12 mouse cellular contexts compared by ENCODE assay signal in genomic region chr4:52709563-52709962, GRCm38 (mm10).
"Had no signal": no experiment of that assay in that cellular context is flagged by ENCODE, and none has a peak within 500 bp of the region (broad histone marks: within the 10 kb centered on the region; RNA-seq: fewer than 3 reads in every experiment).

No protein-coding gene starts in this region.

- H3K4me2 ChIP-seq: intestine, embryonic 15.5 days; liver, embryonic 13.5 days; midbrain, embryonic 13.5 days; stomach, embryonic 15.5 days had no signal

- H3K4me3 ChIP-seq: intestine, embryonic 15.5 days; layer of hippocampus, adult 2 months; liver, embryonic 13.5 days; midbrain, embryonic 13.5 days; stomach, embryonic 15.5 days had no signal

- H3K36me3 ChIP-seq: intestine, embryonic 15.5 days; liver, embryonic 13.5 days; midbrain, embryonic 13.5 days; stomach, embryonic 15.5 days had no signal

- H3K27me3 ChIP-seq: intestine, embryonic 15.5 days; liver, embryonic 13.5 days; midbrain, embryonic 13.5 days; stomach, embryonic 15.5 days had no signal

- DNase-seq: left cerebral cortex, postnatal 4 days; liver; liver, embryonic 13.5 days; liver, postnatal 0 days; lung, postnatal 36 days; right cerebral cortex, postnatal 14 days; thymus, adult 2 months; thymus, postnatal 25 days had no signal

- H3K4me1 ChIP-seq: intestine, embryonic 15.5 days; liver, embryonic 13.5 days; midbrain, embryonic 13.5 days; stomach, embryonic 15.5 days had no signal

- ATAC-seq: intestine, embryonic 15.5 days; liver, postnatal 0 days; midbrain, embryonic 13.5 days had no signal

- H3K27ac ChIP-seq: intestine, embryonic 15.5 days; layer of hippocampus, adult 2 months; liver, embryonic 13.5 days; midbrain, embryonic 13.5 days; stomach, embryonic 15.5 days had no signal

- H3K9me3 ChIP-seq: intestine, embryonic 15.5 days; liver, embryonic 13.5 days; midbrain, embryonic 13.5 days; stomach, embryonic 15.5 days had no signal

- H3K9ac ChIP-seq: intestine, embryonic 15.5 days; liver, embryonic 13.5 days; liver, postnatal 0 days; midbrain, embryonic 13.5 days; stomach, embryonic 15.5 days had no signal
